Mouse (Mus musculus) cerebellum, postnatal 25 days (tissue): Measurements from ENCODE around the gene Bckdhb.
A peak's percentile ranks its signal among the peaks of the same experiment; 100 is the strongest.
"Not testable (repeated sequence)": the region's sequence is repeated elsewhere in the genome, so short reads cannot be mapped to it uniquely, and the experiment has no call there.

ENCODE experiments used
- DNase-seq, 2 experiments: peaks; one replicate each; pipeline ENCODE4 v3.0.0; 2021; ENCODE audit warnings: mixed read lengths in 2 of 2

Bckdhb gene

GRCm38 (mm10) chr9:83964376-83964775 lies 39.4 kb downstream of the Bckdhb start:
- no peak for DNase-seq

- no peak for DNase-seq
Observed at GRCm38 (mm10) chr9:83967439-83968050, 42.6 kb downstream of the Bckdhb start.

- DNase-seq, result no peak
Observed at GRCm38 (mm10) chr9:83969326-83969725, 44.4 kb downstream of the Bckdhb start.

- no peak for DNase-seq
Observed at GRCm38 (mm10) chr9:83973467-83973866, 48.5 kb downstream of the Bckdhb start.

GRCm38 (mm10) chr9:83975811-83976210 lies 50.9 kb downstream of the Bckdhb start:
- DNase-seq, result no peak

- no peak for DNase-seq
Observed at GRCm38 (mm10) chr9:83981234-83981633, 56.3 kb downstream of the Bckdhb start.

- DNase-seq, result peak in 1 of 2 experiments; percentile 15
Observed at GRCm38 (mm10) chr9:84008961-84009360, 84.0 kb downstream of the Bckdhb start.

GRCm38 (mm10) chr9:84011146-84011545 lies 86.2 kb downstream of the Bckdhb start:
- DNase-seq, result no peak

- not testable (repeated sequence) for DNase-seq
Observed at GRCm38 (mm10) chr9:84018141-84018540, 93.2 kb downstream of the Bckdhb start.

GRCm38 (mm10) chr9:84019627-84020026 lies 94.7 kb downstream of the Bckdhb start:
- peak in 1 of 2 experiments; percentile 36 for DNase-seq

- no peak for DNase-seq
Observed at GRCm38 (mm10) chr9:84021189-84021588, 96.2 kb downstream of the Bckdhb start.

- no peak for DNase-seq
Observed at GRCm38 (mm10) chr9:84028120-84028519, 103.2 kb downstream of the Bckdhb start.

- no peak for DNase-seq
Observed at GRCm38 (mm10) chr9:84030691-84031290, 105.8 kb downstream of the Bckdhb start.

GRCm38 (mm10) chr9:84031406-84031805 lies 106.5 kb downstream of the Bckdhb start:
- DNase-seq, result no peak

- DNase-seq, result peak in 1 of 2 experiments; percentile 12
Observed at GRCm38 (mm10) chr9:84032669-84033341, 107.9 kb downstream of the Bckdhb start.

- no peak for DNase-seq
Observed at GRCm38 (mm10) chr9:84036046-84036445, 111.1 kb downstream of the Bckdhb start.

- DNase-seq, result no peak
Observed at GRCm38 (mm10) chr9:84037224-84037623, 112.3 kb downstream of the Bckdhb start.

- no peak for DNase-seq
Observed at GRCm38 (mm10) chr9:84038946-84039345, 114.0 kb downstream of the Bckdhb start.

- no peak for DNase-seq
Observed at GRCm38 (mm10) chr9:84040376-84040775, 115.4 kb downstream of the Bckdhb start.

- DNase-seq, result no peak
Observed at GRCm38 (mm10) chr9:84041631-84042277, 116.8 kb downstream of the Bckdhb start.

- no peak for DNase-seq
Observed at GRCm38 (mm10) chr9:84042539-84042938, 117.6 kb downstream of the Bckdhb start.

GRCm38 (mm10) chr9:84044136-84044535 lies 119.2 kb downstream of the Bckdhb start:
- no peak for DNase-seq

GRCm38 (mm10) chr9:84045632-84046031 lies 120.7 kb downstream of the Bckdhb start:
- DNase-seq, result no peak

GRCm38 (mm10) chr9:84046334-84046733 lies 121.4 kb downstream of the Bckdhb start:
- no peak for DNase-seq
